Mouse (Mus musculus): ENCODE data around the gene Meox1.

Gene Meox1

DNA sequence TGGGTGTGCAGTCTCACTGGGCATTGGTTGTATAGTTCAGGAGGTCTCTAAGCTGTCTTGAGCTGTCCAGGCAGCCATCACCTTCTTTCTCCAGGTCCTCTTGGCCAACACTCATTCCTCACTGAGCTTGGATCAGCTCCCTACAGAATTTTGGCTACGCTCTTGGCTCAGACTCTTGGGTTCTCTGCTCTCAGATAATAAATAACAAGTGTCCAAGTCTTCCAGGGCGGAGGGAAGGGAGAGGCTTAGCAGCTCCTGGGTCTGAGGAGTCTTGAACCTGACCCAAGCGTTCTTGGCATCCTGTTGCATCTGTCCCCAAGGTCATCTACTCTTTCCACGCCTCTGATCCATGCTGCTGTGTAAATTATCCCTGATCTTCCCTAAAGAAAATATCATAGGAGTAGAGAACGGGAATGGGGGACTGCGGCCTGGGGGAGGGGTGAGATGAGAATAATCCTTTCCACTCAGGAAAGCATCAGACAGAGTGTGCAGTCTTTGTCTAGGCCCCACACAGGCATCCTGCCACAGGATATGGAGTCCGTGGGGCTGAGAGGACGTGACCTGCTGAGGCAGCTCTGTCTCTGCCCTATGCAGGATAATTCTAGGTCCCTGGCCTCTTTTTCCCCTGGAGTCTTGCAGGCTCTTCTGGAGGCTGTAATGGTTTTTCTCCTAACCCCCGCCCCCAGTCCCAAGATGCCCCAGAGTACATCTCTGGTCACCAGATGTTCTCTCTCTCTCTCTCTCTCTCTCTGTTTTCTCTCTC is 38.0 kb downstream of the Meox1 start:
- DNase-seq (ENCODE audit: low spot score in 2 of 2): no peak

DNA sequence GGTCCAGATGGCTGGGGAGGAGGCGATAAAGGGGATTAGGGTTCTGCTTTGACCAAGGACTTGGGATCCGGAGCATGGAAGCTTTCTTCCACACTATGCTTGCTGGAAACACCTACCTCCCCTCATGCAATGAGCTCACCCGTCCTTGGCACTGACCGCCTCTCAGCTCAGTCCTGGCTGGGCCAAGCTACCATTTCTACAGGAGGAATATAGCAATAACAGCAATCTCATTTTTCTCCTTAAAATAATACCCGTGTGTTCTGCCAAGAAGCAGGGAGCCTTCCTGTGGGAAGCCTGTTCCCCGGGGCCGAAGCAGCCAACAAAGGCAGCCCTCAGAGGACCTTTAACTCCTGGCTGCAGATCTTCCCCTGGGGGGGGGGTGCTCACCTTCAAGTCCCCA is 43.1 kb downstream of the Meox1 start:
- no peak for DNase-seq (ENCODE audit: low spot score in 2 of 2)

DNA sequence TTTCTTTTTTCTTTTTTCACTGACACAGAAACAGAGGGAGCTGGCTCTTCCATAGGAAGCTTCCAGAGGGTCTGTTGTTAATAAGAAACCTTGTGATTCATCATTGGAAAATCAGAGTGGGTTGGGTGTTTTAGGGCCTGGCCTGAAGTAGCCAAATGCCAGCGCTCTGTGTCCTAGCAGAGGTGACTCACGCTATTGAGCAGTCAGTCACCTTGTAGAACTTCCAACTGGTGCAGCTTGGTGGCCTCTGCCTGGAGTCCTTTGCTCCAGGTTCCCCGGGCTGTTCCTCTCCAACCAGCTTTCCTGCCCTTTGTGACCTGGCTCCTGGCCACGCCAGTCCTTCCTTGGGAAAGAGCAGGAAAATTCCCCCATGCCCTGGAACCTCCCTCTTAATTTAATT is 44.9 kb downstream of the Meox1 start:
- no peak for DNase-seq (ENCODE audit: low spot score in 2 of 2)

GRCm38 (mm10) chr11:101847509-101847908 is 46.7 kb downstream of the Meox1 start:
- DNase-seq (ENCODE audit: low spot score in 2 of 2): no peak

DNA sequence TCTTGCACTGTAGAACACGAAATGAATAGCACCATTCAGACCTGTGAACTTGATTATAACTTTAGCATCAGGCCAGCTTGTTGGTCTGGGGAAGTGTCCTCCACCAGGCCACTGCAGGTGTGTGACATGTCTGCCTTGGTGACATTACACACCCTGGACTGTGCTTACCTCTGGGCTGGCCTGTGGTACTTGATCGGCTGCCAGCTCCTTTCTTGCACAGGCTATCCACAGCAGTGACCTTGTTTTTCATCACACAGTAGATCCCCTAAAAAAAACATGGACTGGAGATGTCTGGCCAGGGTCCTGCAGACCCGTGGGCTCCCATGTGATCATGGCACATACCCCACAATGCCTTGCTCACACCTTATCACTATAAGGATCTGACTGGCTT is 51.4 kb downstream of the Meox1 start:
- DNase-seq (ENCODE audit: low spot score in 2 of 2): no peak

- DNase-seq (ENCODE audit: low spot score in 2 of 2): no peak
Measured at GRCm38 (mm10) chr11:101841998-101842772, 52.0 kb downstream of the Meox1 start.

DNA sequence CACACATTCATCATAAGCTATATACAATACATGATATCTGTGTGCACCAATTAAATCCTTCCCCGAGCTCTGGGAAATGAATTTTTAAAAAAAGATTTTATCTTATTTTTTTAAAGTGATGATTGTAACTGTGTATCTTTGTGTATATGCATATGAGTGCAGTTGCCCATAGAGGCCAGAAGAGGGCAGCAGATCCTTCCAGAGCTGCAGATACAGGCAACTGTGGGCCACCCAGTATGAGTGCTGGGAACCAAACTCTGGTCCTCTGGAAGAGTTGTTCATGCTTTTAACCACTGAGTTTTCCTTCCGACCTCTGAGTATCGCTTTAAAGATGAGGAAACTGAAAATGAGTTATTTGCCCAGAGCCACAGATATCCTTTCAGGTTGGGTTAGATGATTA is 53.8 kb downstream of the Meox1 start:
- no peak for DNase-seq (ENCODE audit: low spot score in 2 of 2)

DNA sequence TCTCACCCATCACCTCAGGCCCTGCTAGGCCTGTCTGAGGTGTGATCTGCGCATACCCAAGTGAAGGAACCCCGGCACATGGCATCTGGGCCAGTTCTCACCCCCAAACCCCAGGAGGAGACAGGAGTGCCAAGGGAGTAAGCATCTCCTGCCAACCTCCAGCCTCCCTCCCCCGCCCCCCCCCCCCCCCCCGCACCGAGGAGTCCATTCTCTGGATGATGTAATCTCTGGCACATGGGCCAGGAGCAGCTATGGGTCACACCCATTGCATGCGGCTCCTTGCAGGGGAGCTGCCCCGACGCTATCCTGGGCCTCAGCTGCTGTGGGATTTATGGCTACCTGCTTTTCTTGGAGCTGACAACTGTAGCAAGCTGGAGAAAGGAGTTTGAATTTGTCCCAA is 54.7 kb downstream of the Meox1 start:
- no peak for DNase-seq (ENCODE audit: low spot score in 2 of 2)

GRCm38 (mm10) chr11:101832001-101832400 is 62.2 kb downstream of the Meox1 start:
- no peak for DNase-seq (ENCODE audit: low spot score in 2 of 2)

GRCm38 (mm10) chr11:101830616-101831015 is 63.6 kb downstream of the Meox1 start:
- no peak for DNase-seq (ENCODE audit: low spot score in 2 of 2)

DNA sequence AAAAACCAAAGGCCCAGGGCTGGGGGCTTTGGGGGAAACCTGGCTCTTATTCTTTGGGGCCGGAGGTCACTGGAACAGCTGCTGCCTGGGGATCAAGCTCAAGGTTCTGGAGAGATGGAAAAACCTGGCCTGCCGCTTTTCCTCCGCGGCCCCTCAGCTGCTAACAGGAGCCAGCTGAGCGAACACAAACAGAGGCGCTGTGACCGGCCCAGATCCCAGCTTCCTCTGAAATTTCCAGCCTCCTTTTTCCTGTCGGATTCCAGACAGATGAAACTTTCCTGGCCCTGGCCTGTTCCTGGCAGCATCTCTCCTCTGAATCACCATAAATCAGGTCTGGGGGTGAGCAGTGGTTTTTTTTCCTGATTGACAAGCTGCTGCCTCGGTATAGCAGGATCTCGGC is 64.1 kb downstream of the Meox1 start:
- no peak for DNase-seq (ENCODE audit: low spot score in 2 of 2)

DNA sequence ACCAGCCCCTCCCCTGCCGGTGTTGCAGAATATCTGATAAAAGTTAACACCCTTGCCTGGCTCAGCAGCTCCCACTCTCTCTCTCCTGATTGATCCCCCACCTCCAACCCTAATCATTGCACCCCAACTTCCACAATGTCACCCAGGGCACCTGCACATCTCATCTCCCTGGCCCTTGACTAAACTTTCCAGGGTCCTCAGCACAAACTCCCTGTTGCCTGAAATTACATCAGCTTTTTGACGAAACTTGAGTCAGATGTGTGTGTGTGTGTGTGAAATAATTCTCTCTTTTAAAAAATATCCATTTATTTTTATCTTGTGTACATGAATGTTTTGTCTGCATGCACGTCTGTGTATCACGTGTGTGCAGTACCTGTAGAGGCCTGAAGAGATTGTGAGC is 65.5 kb downstream of the Meox1 start:
- no peak for DNase-seq (ENCODE audit: low spot score in 2 of 2)

All from spleen, postnatal 4 days (tissue).